Mouse (Mus musculus) midbrain, postnatal 0 days (tissue): ENCODE measurements at regions not wholly inside any gene's neighbourhood (a gene's known extent, or its start where the extent isn't known, plus 50 kb on each side); places are given as distances from the start of the nearest gene placed in this dataset.

ENCODE experiments used
- ATAC-seq: fragments of 200-750 bp; cut with Nextera tagmentation; 2 replicates; pipeline ENCODE4 v1.8.0; 2017; ENCODE audit warnings: moderate number of reproducible peaks, mild to moderate bottlenecking, moderate TSS enrichment, moderate library complexity; ENCODE audit not compliant: low FRiP score
- DNase-seq: peaks from one replicate; pipeline ENCODE4 v3.0.0-alpha.2; 2015; ENCODE audit warnings: low spot score
- H3K27ac ChIP-seq: fragments of 300-500 bp; sonication (generic); 2 replicates; pipeline ENCODE4 v1.5.1; 2014; ENCODE audit warnings: low read depth, mild to moderate bottlenecking, low read length, mixed read lengths
- H3K27me3 ChIP-seq: fragments of 300-500 bp; sonication (generic); 2 replicates; pipeline ENCODE4 v1.6.1; 2014; ENCODE audit warnings: low read length, control low read depth, mixed read lengths; ENCODE audit not compliant: insufficient read depth
- H3K36me3 ChIP-seq: fragments of 300-500 bp; sonication (generic); 2 replicates; pipeline ENCODE4 v1.6.1; 2014; ENCODE audit warnings: low read length, control low read depth, mixed read lengths; ENCODE audit not compliant: insufficient read depth
- H3K4me1 ChIP-seq: fragments of 300-500 bp; sonication (generic); 2 replicates; pipeline ENCODE4 v1.6.1; 2014; ENCODE audit warnings: mild to moderate bottlenecking, control low read depth, antibody characterized with exemption, low read length, mixed read lengths; ENCODE audit not compliant: insufficient read depth
- H3K4me2 ChIP-seq: fragments of 300-500 bp; sonication (generic); 2 replicates; pipeline ENCODE4 v1.6.1; 2014; ENCODE audit warnings: low read depth, mild to moderate bottlenecking, low read length, mixed read lengths; ENCODE audit not compliant: poor library complexity, severe bottlenecking
- H3K4me3 ChIP-seq: fragments of 300-500 bp; sonication (generic); 2 replicates; pipeline ENCODE4 v1.5.1; 2014; ENCODE audit warnings: low read depth, mild to moderate bottlenecking, low read length, moderate library complexity
- H3K9ac ChIP-seq: fragments of 300-500 bp; sonication (generic); replicated peaks from 2 replicates; pipeline ENCODE4 v1.6.1; 2014; ENCODE audit warnings: mild to moderate bottlenecking, low read length, moderate library complexity, mixed read lengths; ENCODE audit not compliant: poor library complexity, severe bottlenecking
- H3K9me3 ChIP-seq: fragments of 300-500 bp; sonication (generic); 2 replicates; pipeline ENCODE4 v1.6.1; 2016; ENCODE audit warnings: low read length, control low read depth
- CTCF ChIP-seq: IDR thresholded peaks from 2 replicates; pipeline ENCODE4 v1.5.1; 2016; ENCODE audit warnings: antibody characterized with exemption, mild to moderate bottlenecking
- WGBS: fragments of 180-500 bp; shearing (Covaris S2); extraction: QIAGEN DNeasy Blood & Tissue Kit; methylation state at CpG from one replicate; pipeline ENCODE4 v1.1.7; 2014; 5-methylcytosine and 5-hydroxymethylcytosine counted together

- Histone ChIP-seq H3K9me3 (no peaks in the 10 kb centered on the region), H3K27ac (peak overlapping the region; percentile 51), H3K4me1 (peaks cover 4% of the 10 kb centered on the region; the same call in 1 of the 2 replicates), H3K36me3 (no peaks in the 10 kb centered on the region), H3K4me2 (peak overlapping the region; percentile 54), H3K9ac (0 out of 2 replicates have a peak overlapping the region, but pooled peaks have one; percentile 0), H3K4me3 (peak overlapping the region; percentile 24), H3K27me3 (no peaks in the 10 kb centered on the region)
- 22% methylated on average over 11 of the region's 11 CpGs for WGBS
- DNase-seq (peak; percentile 32), ATAC-seq (no peak)
- TF ChIP-seq CTCF: no peak
Measured at GRCm38 (mm10) chr19:23057739-23058501, 83.1 kb upstream of the Klf9 start.

DNA sequence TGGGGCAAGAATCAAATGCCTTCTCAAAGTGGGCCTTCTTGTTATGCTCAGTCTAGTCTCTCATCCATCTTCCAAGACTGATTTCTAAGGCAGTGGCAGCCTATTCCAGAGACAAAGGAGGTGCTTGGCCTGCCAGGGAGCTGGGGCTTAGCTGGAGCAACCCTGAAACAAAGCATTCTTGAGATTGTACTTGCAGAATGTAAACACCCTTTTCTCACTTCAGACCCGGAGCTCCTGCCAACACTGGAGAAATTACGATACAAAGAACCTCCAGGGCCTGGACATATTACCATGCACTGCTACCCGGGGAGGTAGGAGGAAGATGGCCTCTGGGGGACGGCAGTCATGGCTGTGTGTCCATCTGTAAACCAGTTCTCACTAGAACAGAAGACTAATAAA lies 82.5 kb upstream of the Klf9 start:
- 0 out of 2 replicates have a peak overlapping the region, but pooled peaks have one; percentile 51 for H3K27ac ChIP-seq
- no peak for DNase-seq

DNA sequence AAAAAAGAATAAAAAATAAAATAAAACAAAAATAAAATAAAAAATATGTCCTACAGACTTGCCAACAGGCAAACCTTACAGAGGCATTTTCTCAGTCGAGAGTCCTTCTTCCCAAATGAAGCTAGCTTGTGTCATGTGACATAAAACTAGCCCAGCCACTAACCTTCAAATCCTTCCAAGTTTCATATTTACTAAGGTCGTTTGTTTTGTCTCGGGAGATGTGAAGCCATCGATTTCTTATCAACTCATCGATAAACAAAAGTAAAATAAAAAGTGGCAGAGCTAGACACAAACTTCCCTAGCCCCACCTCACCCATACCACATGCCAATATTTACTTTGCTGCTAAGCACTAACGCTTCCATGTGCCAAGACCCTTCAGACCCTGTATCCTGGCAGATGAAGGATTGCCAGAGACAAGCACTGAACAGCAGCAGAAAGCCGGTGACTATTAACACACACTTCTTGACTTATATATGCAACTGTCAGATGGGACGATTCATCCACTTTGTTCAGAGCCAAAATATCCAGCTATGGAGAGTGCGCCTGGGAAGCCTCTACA lies 79.9 kb upstream of the Klf9 start:
- TF ChIP-seq CTCF: no peak
- no peak overlapping the region for H3K4me2 ChIP-seq
- H3K36me3 ChIP-seq: no peaks in the 10 kb centered on the region
- peaks cover 4% of the 10 kb centered on the region; the same call in 1 of the 2 replicates for H3K4me1 ChIP-seq
- ATAC-seq: no peak
- no peak overlapping the region for H3K27ac ChIP-seq
- no peak overlapping the region for H3K9ac ChIP-seq
- WGBS: 86% methylated on average over 9 of the region's 9 CpGs
- no peaks in the 10 kb centered on the region for H3K27me3 ChIP-seq
- no peak for DNase-seq
- no peak overlapping the region for H3K4me3 ChIP-seq
- H3K9me3 ChIP-seq: no peaks in the 10 kb centered on the region

More for the DNA sequence above, 82.5 kb upstream of the Klf9 start:
- TF ChIP-seq CTCF: no peak
- Histone ChIP-seq H3K27me3 (no peaks in the 10 kb centered on the region), H3K9ac (no peak overlapping the region), H3K4me1 (peaks cover 4% of the 10 kb centered on the region; the same call in 1 of the 2 replicates), H3K4me2 (no peak overlapping the region), H3K9me3 (no peaks in the 10 kb centered on the region), H3K36me3 (no peaks in the 10 kb centered on the region), H3K4me3 (no peak overlapping the region)
- 41% methylated on average over 4 of the region's 4 CpGs for WGBS
- ATAC-seq: no peak

DNA sequence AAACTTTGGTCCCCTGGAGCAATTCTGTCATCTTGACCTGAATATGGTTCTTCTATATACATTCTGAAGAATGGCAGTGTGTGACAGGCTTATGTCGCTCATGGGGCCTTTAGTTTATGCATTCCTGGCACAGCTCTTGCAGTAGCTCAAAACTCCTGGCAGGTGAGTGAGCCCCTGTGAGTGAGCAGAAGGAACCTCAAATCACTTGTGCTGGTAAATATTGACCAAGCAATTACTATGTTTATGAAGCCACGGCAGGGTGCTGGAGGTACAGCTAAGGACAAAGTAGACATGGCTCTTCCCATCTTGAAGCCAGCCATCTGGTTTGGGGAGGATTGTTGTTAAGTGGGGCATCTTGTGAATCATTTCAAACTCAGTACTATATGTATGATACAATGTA lies 79.1 kb upstream of the Klf9 start:
- Histone ChIP-seq H3K4me1 (0 out of 2 replicates have a peak, but pooled peaks cover 4% of the 10 kb centered on the region), H3K9ac (no peak overlapping the region), H3K9me3 (no peaks in the 10 kb centered on the region), H3K27ac (no peak overlapping the region), H3K27me3 (no peaks in the 10 kb centered on the region), H3K36me3 (no peaks in the 10 kb centered on the region), H3K4me3 (no peak overlapping the region), H3K4me2 (no peak overlapping the region)
- WGBS: 86% methylated on average over 2 of the region's 2 CpGs
- TF ChIP-seq CTCF: no peak
- no peak for ATAC-seq
- DNase-seq: no peak

DNA sequence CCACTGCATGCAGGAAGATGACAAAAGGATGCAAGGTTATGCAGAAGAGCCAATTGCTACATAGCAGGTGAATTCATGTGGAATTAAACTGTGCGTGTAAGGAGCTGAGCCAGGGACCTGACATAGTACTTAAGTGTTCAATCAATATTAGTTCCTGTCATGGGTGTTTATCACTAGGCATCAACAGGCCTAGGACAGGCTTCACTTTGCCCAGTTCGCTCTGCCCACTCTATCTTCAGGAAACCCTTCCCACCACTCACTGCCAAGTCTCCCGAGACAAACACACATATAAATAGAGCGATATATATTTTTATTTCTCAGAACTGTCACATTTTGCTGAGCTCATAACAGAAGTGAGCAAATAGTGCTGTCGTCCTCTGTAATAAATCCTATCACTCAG lies 78.2 kb upstream of the Klf9 start:
- H3K9me3 ChIP-seq: no peaks in the 10 kb centered on the region
- no peak overlapping the region for H3K9ac ChIP-seq
- no peak overlapping the region for H3K4me3 ChIP-seq
- ATAC-seq (no peak), DNase-seq (no peak)
- no peaks in the 10 kb centered on the region for H3K36me3 ChIP-seq
- no peak for TF ChIP-seq CTCF
- H3K4me1 ChIP-seq: 0 out of 2 replicates have a peak, but pooled peaks cover under 1% of the 10 kb centered on the region
- H3K4me2 ChIP-seq: no peak overlapping the region
- no peak overlapping the region for H3K27ac ChIP-seq
- WGBS: 91% methylated on average over 5 of the region's 5 CpGs
- H3K27me3 ChIP-seq: no peaks in the 10 kb centered on the region

- ATAC-seq (no peak), DNase-seq (no peak)
- no peak for TF ChIP-seq CTCF
- no peak overlapping the region for H3K9ac ChIP-seq
- no peaks in the 10 kb centered on the region for H3K4me1 ChIP-seq
- 79% methylated on average over 5 of the region's 5 CpGs for WGBS
- H3K4me2 ChIP-seq: no peak overlapping the region
- H3K9me3 ChIP-seq: no peaks in the 10 kb centered on the region
- no peak overlapping the region for H3K4me3 ChIP-seq
- H3K27ac ChIP-seq: no peak overlapping the region
- no peaks in the 10 kb centered on the region for H3K27me3 ChIP-seq
- no peaks in the 10 kb centered on the region for H3K36me3 ChIP-seq
Measured at GRCm38 (mm10) chr19:23065548-23065947, 75.5 kb upstream of the Klf9 start.
